Mouse (Mus musculus): Measurements from ENCODE around the gene Ypel5.

The Ypel5 gene

DNA sequence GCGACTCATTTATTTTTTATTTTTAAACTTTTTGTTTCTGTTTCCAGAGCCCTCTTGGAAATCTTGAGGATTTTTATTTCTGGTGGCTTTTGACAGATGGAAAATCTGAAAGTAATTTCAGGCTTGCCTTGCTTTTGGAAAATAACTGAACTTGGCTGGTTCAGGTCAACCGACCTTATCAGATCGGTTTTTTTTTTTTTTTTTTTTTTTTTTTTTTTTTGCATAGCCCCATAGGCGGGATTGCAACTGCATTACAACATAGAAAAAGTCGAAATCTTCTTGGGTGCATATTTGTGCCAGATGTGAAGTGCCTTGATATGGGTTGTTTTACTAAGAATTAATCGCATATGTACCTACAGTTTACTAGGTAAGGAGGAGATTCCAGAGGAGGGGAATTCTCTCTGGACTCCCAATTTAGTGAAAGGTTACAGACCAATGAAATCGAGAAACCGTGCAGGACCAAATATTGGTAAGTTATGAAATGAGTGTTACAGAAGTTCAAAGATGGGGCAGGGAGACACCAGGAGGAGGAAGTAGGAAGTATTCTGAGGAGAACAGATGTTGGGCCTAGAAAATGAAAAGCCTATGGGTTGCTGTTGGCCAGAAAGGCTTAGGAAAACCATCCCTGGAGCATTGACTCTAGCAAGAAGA lies 1.7 kb downstream of the Ypel5 start:
- in situ Hi-C loops (cut with MboI; ENCODE audit: unreplicated experiment in 2 of 2), result loop anchor here in 1 of 2 experiments (25.0 kb wide), 1 partner anchor 1474 kb away; the partner anchor contains the start of gene Dpy30

- in situ Hi-C loops (cut with MboI; ENCODE audit: unreplicated experiment in 2 of 2), result loop anchor here in 1 of 2 experiments (25.0 kb wide), 1 partner anchor 1473 kb away; the partner anchor contains the start of gene Dpy30
These were observed 2.7 kb downstream of the Ypel5 start for GRCm38 (mm10) chr17:72839000-72839399.

- in situ Hi-C loops (cut with MboI; ENCODE audit: unreplicated experiment in 2 of 2), result loop anchor here in 1 of 2 experiments (25.0 kb wide), 1 partner anchor 1468 kb away; the partner anchor contains the start of gene Dpy30
These were observed 8.1 kb downstream of the Ypel5 start for GRCm38 (mm10) chr17:72844393-72844792.

DNA sequence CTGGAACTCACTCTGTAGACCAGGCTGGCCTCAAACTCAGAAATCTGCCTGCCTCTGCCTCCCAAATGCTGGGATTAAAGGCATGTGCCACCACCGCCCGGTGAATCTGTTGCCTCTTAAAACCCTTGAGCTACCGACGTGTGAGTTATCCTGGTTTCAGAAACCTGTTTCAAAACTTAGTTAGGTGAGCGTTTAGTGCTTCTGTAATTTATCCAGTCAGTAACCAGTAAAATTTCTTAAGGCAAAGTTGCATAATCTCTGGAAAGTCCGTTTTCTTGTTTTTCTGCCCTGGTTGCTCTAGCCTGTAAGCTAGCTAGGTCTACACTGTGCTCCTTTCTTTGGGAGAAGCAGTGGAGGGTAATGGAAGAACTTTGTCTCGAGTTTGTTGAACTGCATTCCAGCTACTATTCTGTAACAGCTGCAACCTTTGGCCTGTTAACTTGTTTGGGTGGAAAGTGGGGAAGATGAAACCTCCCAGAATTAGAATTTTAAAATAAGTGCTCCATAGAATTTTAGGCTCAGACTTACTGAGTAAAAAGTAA lies 8.8 kb downstream of the Ypel5 start:
- in situ Hi-C loops (cut with MboI; ENCODE audit: unreplicated experiment in 2 of 2), result loop anchor here in 1 of 2 experiments (25.0 kb wide), 1 partner anchor 1467 kb away; the partner anchor contains the start of gene Dpy30

GRCm38 (mm10) chr17:72845521-72845920 lies 9.3 kb downstream of the Ypel5 start:
- in situ Hi-C loops (cut with MboI; ENCODE audit: unreplicated experiment in 2 of 2), result loop anchor here in 1 of 2 experiments (25.0 kb wide), 1 partner anchor 1467 kb away; the partner anchor contains the start of gene Dpy30

- in situ Hi-C loops (cut with MboI; ENCODE audit: unreplicated experiment in 2 of 2), result loop anchor here (5.0 to 10.0 kb wide), 4 partner anchors 37 to 1027 kb away; no protein-coding TSS in a partner anchor
These were observed 19.0 kb downstream of the Ypel5 start for GRCm38 (mm10) chr17:72855298-72855697.

DNA sequence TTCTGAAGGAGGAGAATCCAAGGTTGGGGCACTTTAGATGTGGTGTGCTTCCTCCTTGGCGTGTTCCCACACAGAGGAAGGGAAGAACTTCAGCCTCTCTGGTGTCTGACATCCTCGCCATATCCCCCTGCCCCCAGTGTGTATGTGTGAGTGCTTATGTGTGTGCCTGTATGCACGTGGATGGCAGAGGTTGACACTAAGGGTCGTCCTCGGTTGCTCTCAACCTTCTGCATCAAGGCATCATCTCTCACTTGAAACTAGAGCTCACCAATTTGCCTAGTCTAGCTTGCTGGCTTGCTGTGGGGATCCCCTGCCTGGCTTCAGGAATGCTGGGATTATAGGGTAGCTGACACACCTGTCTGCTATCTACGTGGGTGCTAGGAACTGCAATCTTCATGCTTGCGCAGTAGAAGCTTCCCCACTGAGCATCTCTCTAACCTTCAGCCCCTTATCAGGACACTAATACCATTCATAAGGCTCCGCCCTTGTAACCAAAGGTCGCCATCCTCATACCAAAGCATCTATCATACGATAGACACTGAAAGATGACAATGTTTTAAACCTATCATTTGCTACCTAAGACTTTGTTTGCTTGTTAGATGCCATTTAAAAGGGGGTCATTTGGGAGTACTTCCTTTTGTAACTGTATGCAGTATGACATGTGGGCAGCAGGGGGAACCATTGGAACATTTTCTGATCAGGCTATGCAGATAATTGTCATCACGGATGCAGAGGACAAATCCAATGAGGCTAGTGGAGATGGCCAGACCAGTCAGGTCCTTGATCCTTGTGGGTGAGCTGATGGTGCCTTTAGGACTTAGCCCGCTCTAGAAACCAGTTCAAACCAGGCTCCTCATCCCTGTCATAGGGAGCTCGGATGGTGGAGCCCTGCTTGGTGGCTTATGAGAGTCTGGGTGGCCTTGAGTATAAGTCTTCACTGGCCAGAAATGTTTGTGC lies 21.7 kb downstream of the Ypel5 start:
- in situ Hi-C loops (cut with MboI; ENCODE audit: unreplicated experiment in 2 of 2), result loop anchor here (5.0 to 10.0 kb wide), 4 partner anchors 34 to 1024 kb away; no protein-coding TSS in a partner anchor

- in situ Hi-C loops (cut with MboI; ENCODE audit: unreplicated experiment in 2 of 2), result loop anchor here (5.0 to 10.0 kb wide), 4 partner anchors 334 to 889 kb away; no protein-coding TSS in a partner anchor
These were observed 27.0 kb downstream of the Ypel5 start for GRCm38 (mm10) chr17:72863226-72863625.

DNA sequence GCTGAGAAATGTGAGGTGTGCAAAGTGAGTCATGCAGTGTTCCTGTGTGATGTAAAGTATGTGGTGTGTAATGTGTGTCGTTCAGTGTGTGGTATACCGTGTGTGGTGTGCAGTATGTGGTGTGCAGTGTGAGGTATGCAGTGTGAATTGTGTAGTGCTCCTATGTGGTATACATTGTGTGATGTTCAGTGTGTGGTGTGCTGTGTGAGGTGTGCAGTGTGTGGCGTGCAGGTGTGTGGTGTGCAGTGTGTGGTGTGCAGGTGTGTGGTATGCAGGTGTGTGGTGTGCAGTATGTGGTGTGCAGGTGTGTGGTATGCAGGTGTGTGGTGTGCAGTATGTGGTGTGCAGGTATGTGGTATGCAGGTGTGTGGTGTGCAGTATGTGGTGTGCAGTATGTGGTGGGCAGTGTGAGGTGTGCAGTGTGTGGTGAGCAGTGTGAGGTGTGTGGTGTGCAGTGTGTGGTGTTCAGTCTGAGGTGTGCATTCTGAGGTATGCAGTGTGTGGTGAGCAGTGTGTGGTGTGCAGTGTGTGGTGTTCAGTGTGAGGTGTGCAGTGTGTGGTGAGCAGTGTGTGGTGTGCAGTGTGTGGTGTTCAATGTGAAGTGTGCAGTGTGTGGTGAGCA lies 30.5 kb downstream of the Ypel5 start:
- in situ Hi-C loops (cut with MboI; ENCODE audit: unreplicated experiment in 2 of 2), result loop anchor here in 1 of 2 experiments (10.0 kb wide), 1 partner anchor 878 kb away; no protein-coding TSS in a partner anchor

DNA sequence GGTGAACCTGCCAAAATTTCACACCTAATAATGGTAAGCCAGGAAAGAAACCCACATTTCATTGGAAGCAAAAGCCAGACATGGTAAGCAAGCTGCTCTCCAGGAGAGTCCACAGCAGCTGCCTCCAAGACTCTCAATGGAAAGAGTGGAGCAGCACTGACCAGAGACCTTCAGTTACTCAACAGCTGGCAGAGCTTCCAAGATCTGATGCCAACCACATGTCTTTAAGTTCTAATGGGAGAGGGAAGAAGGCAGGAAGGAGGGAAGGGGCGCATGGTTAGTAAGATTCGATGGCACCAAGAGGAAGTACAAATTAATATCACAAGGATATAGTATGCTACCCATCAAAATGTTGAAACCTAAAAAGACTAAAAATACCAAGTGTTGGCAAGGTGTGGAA lies 31.9 kb downstream of the Ypel5 start:
- in situ Hi-C loops (cut with MboI; ENCODE audit: unreplicated experiment in 2 of 2), result loop anchor here in 1 of 2 experiments (10.0 kb wide), 1 partner anchor 877 kb away; no protein-coding TSS in a partner anchor

DNA sequence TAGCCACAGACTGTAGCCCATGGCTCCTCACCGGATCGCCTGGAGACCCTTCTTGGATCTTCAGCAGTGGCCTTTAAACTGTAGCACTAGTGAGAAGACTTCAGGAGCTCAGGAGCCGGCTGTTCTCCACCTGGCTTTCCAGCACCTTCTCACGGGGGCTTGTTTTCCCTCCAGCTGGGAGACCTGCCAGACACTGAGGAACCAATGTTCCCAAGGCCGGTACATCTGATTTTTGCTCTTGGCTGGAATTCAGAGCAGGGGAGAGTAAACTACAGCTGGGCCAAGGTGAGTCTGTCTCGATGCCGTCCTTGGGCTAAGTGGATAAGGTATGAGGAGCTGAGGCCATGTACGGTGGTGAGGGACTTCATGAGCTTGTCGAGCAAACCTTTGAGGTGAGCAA lies 42.7 kb downstream of the Ypel5 start:
- in situ Hi-C loops (cut with MboI; ENCODE audit: unreplicated experiment in 2 of 2), result no loop called here

GRCm38 (mm10) chr17:72880156-72880555 lies 43.9 kb downstream of the Ypel5 start:
- in situ Hi-C loops (cut with MboI; ENCODE audit: unreplicated experiment in 2 of 2), result no loop called here

DNA sequence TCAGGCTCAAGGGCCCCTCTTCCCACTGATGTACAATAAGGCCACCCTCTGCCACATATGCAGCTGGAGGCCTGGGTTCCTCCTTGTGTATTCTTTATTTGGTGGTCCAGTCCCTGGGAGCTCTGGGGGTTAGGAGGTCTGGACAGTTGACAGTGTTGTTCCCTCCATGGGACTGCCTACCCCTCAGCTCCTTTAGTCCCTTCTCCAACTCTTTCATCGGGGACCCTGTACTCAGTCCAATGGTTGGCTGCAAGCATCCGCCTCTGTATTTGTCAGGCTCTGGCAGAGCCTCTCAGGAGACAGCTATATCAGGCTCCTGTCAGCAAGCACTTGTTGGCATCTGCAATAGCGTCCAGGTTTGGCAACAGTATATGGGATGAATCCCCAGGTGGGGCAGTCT lies 44.8 kb downstream of the Ypel5 start:
- in situ Hi-C loops (cut with MboI; ENCODE audit: unreplicated experiment in 2 of 2), result no loop called here

GRCm38 (mm10) chr17:72881804-72882203 lies 45.6 kb downstream of the Ypel5 start:
- in situ Hi-C loops (cut with MboI; ENCODE audit: unreplicated experiment in 2 of 2), result no loop called here

- in situ Hi-C loops (cut with MboI; ENCODE audit: unreplicated experiment in 2 of 2), result loop anchor here (5.0 kb wide), 3 partner anchors 32 to 408 kb away; no protein-coding TSS in a partner anchor
These were observed 53.5 kb downstream of the Ypel5 start for GRCm38 (mm10) chr17:72889556-72890397.

- in situ Hi-C loops (cut with MboI; ENCODE audit: unreplicated experiment in 2 of 2), result loop anchor here (5.0 kb wide), 3 partner anchors 33 to 407 kb away; no protein-coding TSS in a partner anchor
These were observed 54.2 kb downstream of the Ypel5 start for GRCm38 (mm10) chr17:72890398-72890898.

DNA sequence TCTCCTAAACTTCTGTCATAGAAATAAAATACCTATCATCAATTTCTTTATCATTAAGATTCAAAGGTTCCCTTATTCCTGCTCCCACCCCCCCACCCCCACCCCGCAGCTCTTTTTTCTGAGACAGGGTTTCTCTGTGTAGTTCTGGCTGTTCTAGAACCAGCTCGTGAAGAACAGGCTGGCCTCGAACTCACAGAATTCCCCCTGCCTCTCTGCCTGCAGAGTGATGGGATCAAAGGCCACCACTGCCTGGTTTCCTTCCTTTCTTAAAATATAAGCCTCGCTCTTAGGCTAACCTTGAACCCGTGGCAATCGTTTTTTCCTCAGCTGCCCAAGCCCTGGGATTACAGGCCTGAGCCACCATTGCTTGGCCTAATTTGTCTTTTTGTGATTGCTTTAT lies 55.3 kb downstream of the Ypel5 start:
- in situ Hi-C loops (cut with MboI; ENCODE audit: unreplicated experiment in 2 of 2), result loop anchor here (5.0 kb wide), 3 partner anchors 34 to 406 kb away; no protein-coding TSS in a partner anchor

DNA sequence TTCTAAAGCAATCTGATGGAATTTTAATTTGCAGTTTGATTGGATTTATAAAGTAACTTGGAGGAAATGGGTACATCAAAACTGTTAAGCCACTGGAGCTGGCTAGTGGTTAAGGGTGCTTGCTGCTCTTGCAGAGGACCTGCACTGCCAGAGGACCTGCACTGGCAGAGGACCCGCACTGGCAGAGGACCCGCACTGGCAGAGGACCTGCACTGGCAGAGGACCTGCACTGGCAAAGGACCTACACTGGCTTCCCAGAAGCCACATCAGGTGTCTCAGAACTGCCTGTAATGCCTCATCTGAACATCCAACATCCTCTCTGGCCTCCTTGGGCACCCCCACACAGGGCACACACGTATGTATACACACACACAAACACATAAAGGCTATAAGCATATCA lies 59.3 kb downstream of the Ypel5 start:
- in situ Hi-C loops (cut with MboI; ENCODE audit: unreplicated experiment in 2 of 2), result no loop called here

GRCm38 (mm10) chr17:72897076-72897475 lies 60.8 kb downstream of the Ypel5 start:
- in situ Hi-C loops (cut with MboI; ENCODE audit: unreplicated experiment in 2 of 2), result no loop called here
